Mouse (Mus musculus) ES-E14 (cell line): Measurements from ENCODE around the gene 2310009B15Rik.

Experiments used
- CHD2 ChIP-seq: IDR thresholded peaks from 2 replicates; pipeline ENCODE4 v1.6.1; 2014; ENCODE audit warnings: mild to moderate bottlenecking, low read depth, low read length, inconsistent platforms
- MAFK ChIP-seq: IDR thresholded peaks from 2 replicates; pipeline ENCODE4 v1.6.1; 2014; ENCODE audit warnings: mild to moderate bottlenecking, low read depth, low read length, inconsistent platforms; ENCODE audit not compliant: insufficient read depth
- ZC3H11A ChIP-seq: IDR thresholded peaks from 2 replicates; pipeline ENCODE4 v1.6.1; 2012; ENCODE audit warnings: low read depth, mild to moderate bottlenecking, inconsistent platforms, low read length, borderline replicate concordance
- ZNF384 ChIP-seq: IDR thresholded peaks from 2 replicates; pipeline ENCODE4 v1.6.1; 2012; ENCODE audit warnings: low read depth, low read length, inconsistent platforms

GRCm38 (mm10) chr1:138850823-138851222 lies 5.8 kb downstream of the 2310009B15Rik start:
- no peak for TF ChIP-seq MAFK
- TF ChIP-seq CHD2 = no peak
- TF ChIP-seq ZC3H11A = no peak
- no peak for TF ChIP-seq ZNF384
